Mouse (Mus musculus) brain, embryonic 14.5 days (tissue): Measurements from ENCODE around the gene Cped1.

Experiments used
- CTCF ChIP-seq: fragments of 200-500 bp; IDR thresholded peaks from 2 replicates; pipeline ENCODE4 v1.5.1; 2012; ENCODE audit warnings: inconsistent platforms, mild to moderate bottlenecking, moderate library complexity, borderline replicate concordance; ENCODE audit not compliant: insufficient read depth, insufficient read length; ENCODE audit errors: extremely low read depth
- POLR2A ChIP-seq: fragments of 200-500 bp; IDR thresholded peaks from 2 replicates; pipeline ENCODE4 v1.6.1; 2012; ENCODE audit warnings: mild to moderate bottlenecking, inconsistent platforms, borderline replicate concordance; ENCODE audit not compliant: poor library complexity, insufficient read depth, insufficient read length, severe bottlenecking; ENCODE audit errors: extremely low read depth

- no peak for TF ChIP-seq POLR2A
- no peak for TF ChIP-seq CTCF
Observed at GRCm38 (mm10) chr6:22035408-22035807, 49.7 kb downstream of the Cped1 start.
